Mouse (Mus musculus): ENCODE measurements around the gene Snrpf. TPM values are rescaled to one million over a fixed set of nuclear protein-coding genes. Genes with fewer than 3 reads are reported as not detected.
"Not testable (repeated sequence)": the region's sequence is repeated elsewhere in the genome, so short reads cannot be mapped to it uniquely, and the experiment has no call there.

Gene Snrpf
- polyA plus RNA-seq, 1 experiment from 2014 or later = 55.6 TPM

GRCm38 (mm10) chr10:93577271-93577886, 12.1 kb downstream of the Snrpf start:
- CTCF ChIA-PET = interaction anchor here (1.6 kb wide), 1 partner anchor 92 kb away, joined by 4 read pairs; no protein-coding TSS in a partner anchor
- no peaks in the 10 kb centered on the region for H3K27me3 ChIP-seq
- ATAC-seq = no peak
- no peak for DNase-seq (ENCODE audit: low read depth, low spot score)
- POLR2A ChIA-PET = interaction anchor here (0.5 kb wide), 1 partner anchor 423 kb away, joined by 3 read pairs; no protein-coding TSS in a partner anchor
- TF ChIP-seq CTCF (IDR thresholded peaks at IDR 0.05) = peak; percentile 75
- in situ Hi-C loops (cut with MboI; ENCODE audit: low pct_unique_long_range_greater_than_20kb) = loop anchor here (10.0 kb wide), 1 partner anchor 503 kb away; no protein-coding TSS in a partner anchor

GRCm38 (mm10) chr10:93575960-93576359, 13.5 kb downstream of the Snrpf start:
- ATAC-seq = no peak
- no peaks in the 10 kb centered on the region for H3K27me3 ChIP-seq
- in situ Hi-C loops (cut with MboI; ENCODE audit: low pct_unique_long_range_greater_than_20kb) = loop anchor here (10.0 kb wide), 1 partner anchor 501 kb away; no protein-coding TSS in a partner anchor
- ChIA-PET POLR2A (no interaction called here), CTCF (interaction anchor here (1.5 kb wide), 1 partner anchor 27 kb away, joined by 6 read pairs; no protein-coding TSS in a partner anchor)
- DNase-seq (ENCODE audit: low read depth, low spot score) = no peak
- TF ChIP-seq CTCF (IDR thresholded peaks at IDR 0.05) = no peak

GRCm38 (mm10) chr10:93574966-93575365, 14.5 kb downstream of the Snrpf start:
- in situ Hi-C loops (cut with MboI; ENCODE audit: low pct_unique_long_range_greater_than_20kb) = loop anchor here (10.0 kb wide), 1 partner anchor 500 kb away; no protein-coding TSS in a partner anchor
- no peaks in the 10 kb centered on the region for H3K27me3 ChIP-seq
- TF ChIP-seq CTCF (IDR thresholded peaks at IDR 0.05) = no peak
- DNase-seq (ENCODE audit: low read depth, low spot score) = no peak
- CTCF ChIA-PET = interaction anchor here (1.7 kb wide), 1 partner anchor 88 kb away, joined by 4 read pairs; no protein-coding TSS in a partner anchor
- no peak for ATAC-seq
- POLR2A ChIA-PET = no interaction called here

GRCm38 (mm10) chr10:93572209-93572608, 17.3 kb downstream of the Snrpf start:
- POLR2A ChIA-PET = no interaction called here
- TF ChIP-seq CTCF (IDR thresholded peaks at IDR 0.05) = no peak
- DNase-seq (ENCODE audit: low read depth, low spot score) (no peak), ATAC-seq (no peak)
- in situ Hi-C loops (cut with MboI; ENCODE audit: low pct_unique_long_range_greater_than_20kb) = loop anchor here (10.0 kb wide), 1 partner anchor 497 kb away; no protein-coding TSS in a partner anchor
- H3K27me3 ChIP-seq = no peaks in the 10 kb centered on the region
- CTCF ChIA-PET = no interaction called here

GRCm38 (mm10) chr10:93568671-93569070, 20.8 kb downstream of the Snrpf start:
- TF ChIP-seq CTCF (IDR thresholded peaks at IDR 0.05) = no peak
- no peak for DNase-seq (ENCODE audit: low read depth, low spot score)
- ATAC-seq = no peak
- ChIA-PET CTCF (interaction anchor here (1.5 to 1.9 kb wide), 2 partner anchors 14 to 19 kb away, joined by 3 to 6 read pairs; no protein-coding TSS in a partner anchor), POLR2A (no interaction called here)
- in situ Hi-C loops (cut with MboI; ENCODE audit: low pct_unique_long_range_greater_than_20kb) = no loop called here
- no peaks in the 10 kb centered on the region for H3K27me3 ChIP-seq

- no peak for TF ChIP-seq CTCF (IDR thresholded peaks at IDR 0.05)
- ChIA-PET POLR2A (no interaction called here), CTCF (interaction anchor here (0.7 to 2.2 kb wide), 3 partner anchors 14 to 83 kb away, joined by 3 to 6 read pairs (median 3); no protein-coding TSS in a partner anchor)
- in situ Hi-C loops (cut with MboI; ENCODE audit: low pct_unique_long_range_greater_than_20kb) = no loop called here
- ATAC-seq = no peak
- no peak for DNase-seq (ENCODE audit: low read depth, low spot score)
- H3K27me3 ChIP-seq = no peaks in the 10 kb centered on the region
These were observed 21.5 kb downstream of the Snrpf start for GRCm38 (mm10) chr10:93567841-93568566.

- in situ Hi-C loops (cut with MboI; ENCODE audit: low pct_unique_long_range_greater_than_20kb) = no loop called here
- no peak for ATAC-seq
- TF ChIP-seq CTCF (IDR thresholded peaks at IDR 0.05) = no peak
- POLR2A ChIA-PET = no interaction called here
- H3K27me3 ChIP-seq = no peaks in the 10 kb centered on the region
- CTCF ChIA-PET = interaction anchor here (2.2 kb wide), 1 partner anchor 18 kb away, joined by 6 read pairs; no protein-coding TSS in a partner anchor
- DNase-seq (ENCODE audit: low read depth, low spot score) = no peak
These were observed 22.4 kb downstream of the Snrpf start for GRCm38 (mm10) chr10:93567066-93567465.

GRCm38 (mm10) chr10:93564518-93565090, 24.9 kb downstream of the Snrpf start:
- in situ Hi-C loops (cut with MboI; ENCODE audit: low pct_unique_long_range_greater_than_20kb) = no loop called here
- ATAC-seq = no peak
- ChIA-PET CTCF (interaction anchor here (1.0 kb wide), 1 partner anchor 21 kb away, joined by 3 read pairs; no protein-coding TSS in a partner anchor), POLR2A (no interaction called here)
- no peaks in the 10 kb centered on the region for H3K27me3 ChIP-seq
- no peak for DNase-seq (ENCODE audit: low read depth, low spot score)
- no peak for TF ChIP-seq CTCF (IDR thresholded peaks at IDR 0.05)

GRCm38 (mm10) chr10:93559786-93560185, 29.7 kb downstream of the Snrpf start:
- no peak for ATAC-seq
- TF ChIP-seq CTCF (IDR thresholded peaks at IDR 0.05) = no peak
- in situ Hi-C loops (cut with MboI; ENCODE audit: low pct_unique_long_range_greater_than_20kb) = loop anchor here (10.0 kb wide), 1 partner anchor 265 kb away; no protein-coding TSS in a partner anchor
- CTCF ChIA-PET = interaction anchor here (1.7 to 1.8 kb wide), 2 partner anchors 11 kb away, joined by 4 to 7 read pairs; no protein-coding TSS in a partner anchor
- H3K27me3 ChIP-seq = no peaks in the 10 kb centered on the region
- no peak for DNase-seq (ENCODE audit: low read depth, low spot score)
- POLR2A ChIA-PET = no interaction called here

GRCm38 (mm10) chr10:93557971-93558370, 31.5 kb downstream of the Snrpf start:
- DNase-seq (ENCODE audit: low read depth, low spot score); POLR2A ChIA-PET: not testable (repeated sequence)
- CTCF ChIA-PET = interaction anchor here (1.7 kb wide), 1 partner anchor 13 kb away, joined by 4 read pairs; no protein-coding TSS in a partner anchor

More at GRCm38 (mm10) chr10:93557971-93558370, 31.5 kb downstream of the Snrpf start:
- ATAC-seq, H3K27me3 ChIP-seq: not testable (repeated sequence)
- in situ Hi-C loops (cut with MboI; ENCODE audit: low pct_unique_long_range_greater_than_20kb) = loop anchor here (10.0 kb wide), 1 partner anchor 263 kb away; no protein-coding TSS in a partner anchor

Data from Patski (cell line).